Mouse (Mus musculus) effector memory CD4-positive, alpha-beta T cell, adult 5 months (primary cell): ENCODE measurements around the gene Adgrg3. TPM values are rescaled to one million over a fixed set of nuclear protein-coding genes. Genes with fewer than 3 reads are reported as not detected.

ENCODE experiments used
- polyA plus RNA-seq: library from polyadenylated mRNA; unstranded; fragments of 100-300 nt; shearing (Covaris generic); gene quantifications from one replicate; pipeline ENCODE4 v1.2.1, GENCODE M21; 2017

Adgrg3 gene
- polyA plus RNA-seq = 2.0 TPM

GRCm38 (mm10) chr8:95017451-95017850 lies at the start of gene Adgrg3:
Gene Adgrg3 (plus strand): TSS chr8:95017692.

GRCm38 (mm10) chr8:94974467-94975165 lies 42.9 kb upstream of the Adgrg3 start, which contains the start of gene Adgrg1:
Gene Adgrg1 (plus strand): TSS chr8:94974751.

GRCm38 (mm10) chr8:95054927-95055510 lies 37.5 kb downstream of the Adgrg3 start, which contains the start of gene Drc7:
Gene Drc7 (plus strand): TSS chr8:95055103.

DNA sequence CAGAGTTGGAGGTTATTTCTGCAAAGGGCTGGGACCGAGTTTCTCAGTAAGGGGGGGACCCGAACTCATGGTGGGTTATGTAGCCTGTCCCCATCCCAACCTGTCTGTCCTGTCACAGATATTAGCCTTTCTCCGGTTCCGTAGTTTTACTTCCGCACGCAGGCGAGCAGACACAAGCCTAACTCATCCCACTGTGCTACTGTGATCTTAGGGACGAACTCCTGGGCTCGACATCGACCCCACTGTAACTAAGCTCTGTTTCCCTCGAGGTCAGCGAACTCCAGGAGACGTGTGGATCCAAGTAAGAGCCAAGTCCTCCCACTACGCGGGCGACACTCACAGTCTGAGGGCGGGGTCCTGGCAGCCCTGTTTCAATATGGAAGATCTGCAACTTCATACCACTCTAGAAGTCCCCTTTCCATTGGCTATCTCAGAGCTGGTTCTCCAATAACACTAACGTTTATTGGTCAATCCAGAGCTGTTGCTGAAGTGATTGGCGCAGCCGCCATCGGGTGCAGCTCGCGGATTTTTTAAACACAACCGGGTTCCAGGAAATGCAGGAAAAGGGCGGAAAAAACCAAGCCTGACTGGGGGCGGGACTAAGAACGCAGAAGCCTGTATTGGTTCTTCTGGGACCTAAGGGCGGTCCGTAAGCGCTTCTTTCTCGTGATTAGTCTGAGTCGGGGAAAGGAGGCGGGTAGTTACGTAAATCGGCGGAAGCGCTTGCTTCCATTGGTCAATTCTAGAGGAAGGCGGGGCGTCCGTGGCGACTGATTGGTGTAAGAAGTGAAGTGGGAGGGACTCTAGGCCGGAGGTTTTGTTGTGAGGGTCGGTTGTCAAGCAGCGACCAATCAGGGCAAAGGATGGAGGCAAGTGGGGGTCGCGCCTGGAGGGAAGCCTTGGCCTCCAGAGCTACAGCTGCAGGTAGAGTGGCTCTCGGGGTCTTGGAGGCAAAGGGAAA lies 63.2 kb downstream of the Adgrg3 start, which contains the start of gene Katnb1:
Katnb1 (plus strand) TSS at position 806 of the 961 bp plus-strand sequence.

Other genes with a start within 250 kb of the Adgrg3 start
- not detected for gene Cx3cl1, start 245.7 kb upstream of the Adgrg3 start, polyA plus RNA-seq
- not detected for gene Ccl17, start 207.2 kb upstream of the Adgrg3 start, polyA plus RNA-seq
- 35.6 TPM for gene Coq9, start 179.4 kb upstream of the Adgrg3 start, polyA plus RNA-seq
- gene Ciapin1, start 179.3 kb upstream of the Adgrg3 start, polyA plus RNA-seq = 93.5 TPM
- gene Polr2c, start 160.2 kb upstream of the Adgrg3 start, polyA plus RNA-seq = 87.9 TPM
- gene Dok4, start 141.4 kb upstream of the Adgrg3 start, polyA plus RNA-seq = 2.1 TPM
- gene Ccdc102a, start 99.6 kb upstream of the Adgrg3 start, polyA plus RNA-seq = 0.16 TPM
- gene Adgrg5, start 94.0 kb upstream of the Adgrg3 start, polyA plus RNA-seq = not detected
- 0.60 TPM for gene Adgrg1, start 42.9 kb upstream of the Adgrg3 start, polyA plus RNA-seq
- 0.12 TPM for gene Drc7, start 37.4 kb downstream of the Adgrg3 start, polyA plus RNA-seq
- gene Katnb1, start 63.5 kb downstream of the Adgrg3 start, polyA plus RNA-seq = 20.9 TPM
- not detected for gene Kifc3, start 185.1 kb downstream of the Adgrg3 start, polyA plus RNA-seq